Mouse (Mus musculus): ENCODE measurements around the gene Gpsm2. TPM values are rescaled to one million over a fixed set of nuclear protein-coding genes. Genes with fewer than 3 reads are reported as not detected.

The Gpsm2 gene
- polyA plus RNA-seq, 1 experiment: 30.9 TPM

- TF ChIP-seq POLR2A (IDR thresholded peaks at IDR 0.05; ENCODE audit: insufficient read depth, low read length) (no peak), EP300 (IDR thresholded peaks at IDR 0.05; ENCODE audit: insufficient read depth, low read depth, low read length) (no peak), CTCF (IDR thresholded peaks at IDR 0.05; ENCODE audit: low read depth, low read length) (no peak)
- H3K9me3 ChIP-seq (replicated peaks; ENCODE audit: control insufficient read depth, insufficient read depth, low read length, poor library complexity, severe bottlenecking): no peaks in the 10 kb centered on the region
- no peaks in the 10 kb centered on the region for H3K27me3 ChIP-seq (ENCODE audit: control insufficient read depth, insufficient read depth, low read length, poor library complexity, severe bottlenecking)
- H3K36me3 ChIP-seq (ENCODE audit: control insufficient read depth, insufficient read depth, low read length, poor library complexity, severe bottlenecking): no peaks in the 10 kb centered on the region
- no peak overlapping the region for H3K4me3 ChIP-seq (ENCODE audit: low read depth, low read length)
- no peak overlapping the region for H3K27ac ChIP-seq (ENCODE audit: insufficient read depth, low read length)
- no peak overlapping the region for H3K9ac ChIP-seq (ENCODE audit: low read depth, poor library complexity, severe bottlenecking)
- peaks cover 2% of the 10 kb centered on the region for H3K4me1 ChIP-seq (ENCODE audit: control insufficient read depth, insufficient read depth, low read length)
Observed at GRCm38 (mm10) chr3:108737761-108738160, 15.7 kb upstream of the Gpsm2 start.

GRCm38 (mm10) chr3:108730316-108730715, 8.2 kb upstream of the Gpsm2 start:
- Histone ChIP-seq H3K27me3 (ENCODE audit: control insufficient read depth, insufficient read depth, low read length, poor library complexity, severe bottlenecking) (no peaks in the 10 kb centered on the region), H3K4me3 (ENCODE audit: low read depth, low read length) (peak overlapping the region; percentile 46), H3K9me3 (replicated peaks; ENCODE audit: control insufficient read depth, insufficient read depth, low read length, poor library complexity, severe bottlenecking) (no peaks in the 10 kb centered on the region), H3K27ac (ENCODE audit: insufficient read depth, low read length) (no peak overlapping the region; the same call in 1 of the 2 replicates), H3K9ac (ENCODE audit: low read depth, poor library complexity, severe bottlenecking) (no peak overlapping the region), H3K4me1 (ENCODE audit: control insufficient read depth, insufficient read depth, low read length) (no peaks in the 10 kb centered on the region), H3K36me3 (ENCODE audit: control insufficient read depth, insufficient read depth, low read length, poor library complexity, severe bottlenecking) (no peaks in the 10 kb centered on the region)
- TF ChIP-seq EP300 (IDR thresholded peaks at IDR 0.05; ENCODE audit: insufficient read depth, low read depth, low read length) (0 out of 2 replicates have a peak, but pooled peaks have one; percentile 42), POLR2A (IDR thresholded peaks at IDR 0.05; ENCODE audit: insufficient read depth, low read length) (peak; percentile 24), CTCF (IDR thresholded peaks at IDR 0.05; ENCODE audit: low read depth, low read length) (no peak)

GRCm38 (mm10) chr3:108727776-108728175, 5.7 kb upstream of the Gpsm2 start:
- H3K4me3 ChIP-seq (ENCODE audit: low read depth, low read length): no peak overlapping the region
- H3K9me3 ChIP-seq (replicated peaks; ENCODE audit: control insufficient read depth, insufficient read depth, low read length, poor library complexity, severe bottlenecking): no peaks in the 10 kb centered on the region
- no peak overlapping the region for H3K27ac ChIP-seq (ENCODE audit: insufficient read depth, low read length)
- no peaks in the 10 kb centered on the region for H3K4me1 ChIP-seq (ENCODE audit: control insufficient read depth, insufficient read depth, low read length)
- TF ChIP-seq EP300 (IDR thresholded peaks at IDR 0.05; ENCODE audit: insufficient read depth, low read depth, low read length) (no peak), CTCF (IDR thresholded peaks at IDR 0.05; ENCODE audit: low read depth, low read length) (no peak), POLR2A (IDR thresholded peaks at IDR 0.05; ENCODE audit: insufficient read depth, low read length) (no peak)
- no peak overlapping the region for H3K9ac ChIP-seq (ENCODE audit: low read depth, poor library complexity, severe bottlenecking)
- H3K36me3 ChIP-seq (ENCODE audit: control insufficient read depth, insufficient read depth, low read length, poor library complexity, severe bottlenecking): no peaks in the 10 kb centered on the region
- no peaks in the 10 kb centered on the region for H3K27me3 ChIP-seq (ENCODE audit: control insufficient read depth, insufficient read depth, low read length, poor library complexity, severe bottlenecking)

- TF ChIP-seq POLR2A (IDR thresholded peaks at IDR 0.05; ENCODE audit: insufficient read depth, low read length): no peak
- TF ChIP-seq EP300 (IDR thresholded peaks at IDR 0.05; ENCODE audit: insufficient read depth, low read depth, low read length): no peak
- no peak for TF ChIP-seq CTCF (IDR thresholded peaks at IDR 0.05; ENCODE audit: low read depth, low read length)
- Histone ChIP-seq H3K4me3 (ENCODE audit: low read depth, low read length) (no peak overlapping the region), H3K4me1 (ENCODE audit: control insufficient read depth, insufficient read depth, low read length) (no peaks in the 10 kb centered on the region), H3K27ac (ENCODE audit: insufficient read depth, low read length) (no peak overlapping the region), H3K27me3 (ENCODE audit: control insufficient read depth, insufficient read depth, low read length, poor library complexity, severe bottlenecking) (no peaks in the 10 kb centered on the region), H3K36me3 (ENCODE audit: control insufficient read depth, insufficient read depth, low read length, poor library complexity, severe bottlenecking) (no peaks in the 10 kb centered on the region), H3K9me3 (replicated peaks; ENCODE audit: control insufficient read depth, insufficient read depth, low read length, poor library complexity, severe bottlenecking) (no peaks in the 10 kb centered on the region), H3K9ac (ENCODE audit: low read depth, poor library complexity, severe bottlenecking) (no peak overlapping the region)
Observed at GRCm38 (mm10) chr3:108727344-108727743, 5.2 kb upstream of the Gpsm2 start.

GRCm38 (mm10) chr3:108726413-108726812, 4.3 kb upstream of the Gpsm2 start:
- H3K27ac ChIP-seq (ENCODE audit: insufficient read depth, low read length): no peak overlapping the region
- TF ChIP-seq EP300 (IDR thresholded peaks at IDR 0.05; ENCODE audit: insufficient read depth, low read depth, low read length): no peak
- no peak for TF ChIP-seq POLR2A (IDR thresholded peaks at IDR 0.05; ENCODE audit: insufficient read depth, low read length)
- TF ChIP-seq CTCF (IDR thresholded peaks at IDR 0.05; ENCODE audit: low read depth, low read length): no peak
- H3K27me3 ChIP-seq (ENCODE audit: control insufficient read depth, insufficient read depth, low read length, poor library complexity, severe bottlenecking): no peaks in the 10 kb centered on the region
- no peak overlapping the region for H3K4me3 ChIP-seq (ENCODE audit: low read depth, low read length)
- H3K9ac ChIP-seq (ENCODE audit: low read depth, poor library complexity, severe bottlenecking): no peak overlapping the region
- no peaks in the 10 kb centered on the region for H3K4me1 ChIP-seq (ENCODE audit: control insufficient read depth, insufficient read depth, low read length)
- no peaks in the 10 kb centered on the region for H3K9me3 ChIP-seq (replicated peaks; ENCODE audit: control insufficient read depth, insufficient read depth, low read length, poor library complexity, severe bottlenecking)
- no peaks in the 10 kb centered on the region for H3K36me3 ChIP-seq (ENCODE audit: control insufficient read depth, insufficient read depth, low read length, poor library complexity, severe bottlenecking)

- no peaks in the 10 kb centered on the region for H3K36me3 ChIP-seq (ENCODE audit: control insufficient read depth, insufficient read depth, low read length, poor library complexity, severe bottlenecking)
Observed at GRCm38 (mm10) chr3:108721076-108721991, 775 bp downstream of the Gpsm2 start.

More at GRCm38 (mm10) chr3:108721076-108721991, 775 bp downstream of the Gpsm2 start:
- no peaks in the 10 kb centered on the region for H3K9me3 ChIP-seq (replicated peaks; ENCODE audit: control insufficient read depth, insufficient read depth, low read length, poor library complexity, severe bottlenecking)
- peak overlapping the region; percentile 94 for H3K9ac ChIP-seq (ENCODE audit: low read depth, poor library complexity, severe bottlenecking)
- H3K27ac ChIP-seq (ENCODE audit: insufficient read depth, low read length): no peak overlapping the region
- peak overlapping the region; percentile 92 for H3K4me3 ChIP-seq (ENCODE audit: low read depth, low read length)
- TF ChIP-seq EP300 (IDR thresholded peaks at IDR 0.05; ENCODE audit: insufficient read depth, low read depth, low read length): no peak
- TF ChIP-seq POLR2A (IDR thresholded peaks at IDR 0.05; ENCODE audit: insufficient read depth, low read length): no peak
- TF ChIP-seq CTCF (IDR thresholded peaks at IDR 0.05; ENCODE audit: low read depth, low read length): no peak
- no peaks in the 10 kb centered on the region for H3K27me3 ChIP-seq (ENCODE audit: control insufficient read depth, insufficient read depth, low read length, poor library complexity, severe bottlenecking)
- no peaks in the 10 kb centered on the region for H3K4me1 ChIP-seq (ENCODE audit: control insufficient read depth, insufficient read depth, low read length)

Measured in ES-Bruce4 (cell line).